Mouse (Mus musculus): ENCODE measurements around the gene Kap.

- no peak for TF ChIP-seq CTCF (IDR thresholded peaks at IDR 0.05; ENCODE audit: insufficient read depth, low read depth, low read length)
- no peak for TF ChIP-seq POLR2A (IDR thresholded peaks at IDR 0.05; ENCODE audit: insufficient read depth, low read depth, low read length)
Observed at GRCm38 (mm10) chr6:133883446-133883985, 30.0 kb upstream of the Kap start.
